Mouse (Mus musculus): ENCODE measurements at regions not wholly inside any gene's neighbourhood (a gene's known extent, or its start where the extent isn't known, plus 50 kb on each side); places are given as distances from the start of the nearest gene placed in this dataset.

- Histone ChIP-seq H3K4me1 (ENCODE audit: insufficient read depth, low read depth, low read length) (no peaks in the 10 kb centered on the region), H3K9me3 (ENCODE audit: low read length) (no peaks in the 10 kb centered on the region), H3K27ac (ENCODE audit: low read length) (no peak overlapping the region), H3K4me2 (replicated peaks; ENCODE audit: low read depth, low read length) (no peak overlapping the region), H3K9ac (replicated peaks; ENCODE audit: low read depth) (no peak overlapping the region), H3K36me3 (ENCODE audit: insufficient read depth, low read length) (no peaks in the 10 kb centered on the region), H3K27me3 (replicated peaks; ENCODE audit: insufficient read depth, low read length) (no peaks in the 10 kb centered on the region), H3K4me3 (ENCODE audit: low read depth, low read length) (no peak overlapping the region)
- 81% methylated on average over 2 of the region's 2 CpGs for WGBS
- DNase-seq (ENCODE audit: low spot score) (no peak), ATAC-seq (no peak)
- TF ChIP-seq EP300 (IDR thresholded peaks at IDR 0.05) (no peak), CTCF (IDR thresholded peaks at IDR 0.05) (no peak)
These were observed 195.7 kb upstream of the Zic1 start for GRCm38 (mm10) chr9:91561331-91561730.

GRCm38 (mm10) chr9:91559794-91560193, 194.2 kb upstream of the Zic1 start:
- Histone ChIP-seq H3K9ac (replicated peaks; ENCODE audit: low read depth) (no peak overlapping the region), H3K27me3 (replicated peaks; ENCODE audit: insufficient read depth, low read length) (no peaks in the 10 kb centered on the region), H3K4me1 (ENCODE audit: insufficient read depth, low read depth, low read length) (no peaks in the 10 kb centered on the region), H3K4me2 (replicated peaks; ENCODE audit: low read depth, low read length) (no peak overlapping the region), H3K4me3 (ENCODE audit: low read depth, low read length) (no peak overlapping the region), H3K27ac (ENCODE audit: low read length) (no peak overlapping the region), H3K9me3 (ENCODE audit: low read length) (no peaks in the 10 kb centered on the region), H3K36me3 (ENCODE audit: insufficient read depth, low read length) (no peaks in the 10 kb centered on the region)
- TF ChIP-seq CTCF (IDR thresholded peaks at IDR 0.05): no peak
- no peak for TF ChIP-seq EP300 (IDR thresholded peaks at IDR 0.05)
- ATAC-seq (no peak), DNase-seq (ENCODE audit: low spot score) (no peak)
- WGBS: 72% methylated on average over 6 of the region's 6 CpGs

GRCm38 (mm10) chr9:91547051-91547450, 181.4 kb upstream of the Zic1 start:
- Histone ChIP-seq H3K4me1 (ENCODE audit: insufficient read depth, low read depth, low read length) (no peaks in the 10 kb centered on the region), H3K4me3 (ENCODE audit: low read depth, low read length) (no peak overlapping the region), H3K4me2 (replicated peaks; ENCODE audit: low read depth, low read length) (no peak overlapping the region), H3K36me3 (ENCODE audit: insufficient read depth, low read length) (no peaks in the 10 kb centered on the region), H3K27ac (ENCODE audit: low read length) (no peak overlapping the region), H3K27me3 (replicated peaks; ENCODE audit: insufficient read depth, low read length) (no peaks in the 10 kb centered on the region), H3K9ac (replicated peaks; ENCODE audit: low read depth) (no peak overlapping the region), H3K9me3 (ENCODE audit: low read length) (no peaks in the 10 kb centered on the region)
- WGBS: 60% methylated on average over 4 of the region's 4 CpGs
- DNase-seq (ENCODE audit: low spot score) (no peak), ATAC-seq (no peak)
- TF ChIP-seq CTCF (IDR thresholded peaks at IDR 0.05): no peak
- TF ChIP-seq EP300 (IDR thresholded peaks at IDR 0.05): no peak

- Histone ChIP-seq H3K27me3 (replicated peaks; ENCODE audit: insufficient read depth, low read length) (no peaks in the 10 kb centered on the region), H3K36me3 (ENCODE audit: insufficient read depth, low read length) (no peaks in the 10 kb centered on the region), H3K9ac (replicated peaks; ENCODE audit: low read depth) (no peak overlapping the region), H3K4me1 (ENCODE audit: insufficient read depth, low read depth, low read length) (no peaks in the 10 kb centered on the region), H3K4me3 (ENCODE audit: low read depth, low read length) (no peak overlapping the region), H3K4me2 (replicated peaks; ENCODE audit: low read depth, low read length) (no peak overlapping the region), H3K9me3 (ENCODE audit: low read length) (no peaks in the 10 kb centered on the region), H3K27ac (ENCODE audit: low read length) (no peak overlapping the region)
- WGBS: 60% methylated on average over 6 of the region's 6 CpGs
- DNase-seq (ENCODE audit: low spot score) (no peak), ATAC-seq (no peak)
- TF ChIP-seq EP300 (IDR thresholded peaks at IDR 0.05) (no peak), CTCF (IDR thresholded peaks at IDR 0.05) (no peak)
These were observed 179.8 kb upstream of the Zic1 start for GRCm38 (mm10) chr9:91545402-91545801.

GRCm38 (mm10) chr9:91528838-91529475, 163.3 kb upstream of the Zic1 start:
- no peaks in the 10 kb centered on the region for H3K4me1 ChIP-seq (ENCODE audit: insufficient read depth, low read depth, low read length)
- DNase-seq (ENCODE audit: low spot score): no peak
- H3K27ac ChIP-seq (ENCODE audit: low read length): no peak overlapping the region
- no peak for ATAC-seq
- no peaks in the 10 kb centered on the region for H3K9me3 ChIP-seq (ENCODE audit: low read length)
- H3K36me3 ChIP-seq (ENCODE audit: insufficient read depth, low read length): no peaks in the 10 kb centered on the region
- H3K4me2 ChIP-seq (replicated peaks; ENCODE audit: low read depth, low read length): no peak overlapping the region
- WGBS: 67% methylated on average over 3 of the region's 3 CpGs
- no peak overlapping the region for H3K9ac ChIP-seq (replicated peaks; ENCODE audit: low read depth)
- no peaks in the 10 kb centered on the region for H3K27me3 ChIP-seq (replicated peaks; ENCODE audit: insufficient read depth, low read length)
- TF ChIP-seq EP300 (IDR thresholded peaks at IDR 0.05) (no peak), CTCF (IDR thresholded peaks at IDR 0.05) (no peak)
- H3K4me3 ChIP-seq (ENCODE audit: low read depth, low read length): no peak overlapping the region

GRCm38 (mm10) chr9:91528388-91528787, 162.8 kb upstream of the Zic1 start:
- DNase-seq (ENCODE audit: low spot score): no peak
- WGBS: 68% methylated on average over 5 of the region's 5 CpGs
- no peak for ATAC-seq

GRCm38 (mm10) chr9:91520521-91520920, 154.9 kb upstream of the Zic1 start:
- 24% methylated on average over 3 of the region's 3 CpGs for WGBS
- Histone ChIP-seq H3K4me1 (ENCODE audit: insufficient read depth, low read depth, low read length) (no peaks in the 10 kb centered on the region), H3K9ac (replicated peaks; ENCODE audit: low read depth) (no peak overlapping the region), H3K36me3 (ENCODE audit: insufficient read depth, low read length) (no peaks in the 10 kb centered on the region), H3K27me3 (replicated peaks; ENCODE audit: insufficient read depth, low read length) (no peaks in the 10 kb centered on the region), H3K4me3 (ENCODE audit: low read depth, low read length) (no peak overlapping the region), H3K27ac (ENCODE audit: low read length) (no peak overlapping the region), H3K9me3 (ENCODE audit: low read length) (no peaks in the 10 kb centered on the region), H3K4me2 (replicated peaks; ENCODE audit: low read depth, low read length) (no peak overlapping the region)
- no peak for DNase-seq (ENCODE audit: low spot score)
- TF ChIP-seq EP300 (IDR thresholded peaks at IDR 0.05) (no peak), CTCF (IDR thresholded peaks at IDR 0.05) (no peak)
- no peak for ATAC-seq

More at GRCm38 (mm10) chr9:91528388-91528787, 162.8 kb upstream of the Zic1 start:
- Histone ChIP-seq H3K27me3 (replicated peaks; ENCODE audit: insufficient read depth, low read length) (no peaks in the 10 kb centered on the region), H3K27ac (ENCODE audit: low read length) (no peak overlapping the region), H3K9ac (replicated peaks; ENCODE audit: low read depth) (no peak overlapping the region), H3K9me3 (ENCODE audit: low read length) (no peaks in the 10 kb centered on the region), H3K4me3 (ENCODE audit: low read depth, low read length) (no peak overlapping the region), H3K4me2 (replicated peaks; ENCODE audit: low read depth, low read length) (no peak overlapping the region), H3K4me1 (ENCODE audit: insufficient read depth, low read depth, low read length) (no peaks in the 10 kb centered on the region), H3K36me3 (ENCODE audit: insufficient read depth, low read length) (no peaks in the 10 kb centered on the region)
- TF ChIP-seq CTCF (IDR thresholded peaks at IDR 0.05) (no peak), EP300 (IDR thresholded peaks at IDR 0.05) (no peak)

Data from lung, postnatal 0 days (tissue).